Mouse (Mus musculus): ENCODE data around the gene Pi4kb. TPM values are rescaled to one million over a fixed set of nuclear protein-coding genes. Genes with fewer than 3 reads are reported as not detected.

Gene Pi4kb
- 52.4 and 57.0 TPM in 2 replicates for polyA plus RNA-seq (2012; rRNA removed)

DNA sequence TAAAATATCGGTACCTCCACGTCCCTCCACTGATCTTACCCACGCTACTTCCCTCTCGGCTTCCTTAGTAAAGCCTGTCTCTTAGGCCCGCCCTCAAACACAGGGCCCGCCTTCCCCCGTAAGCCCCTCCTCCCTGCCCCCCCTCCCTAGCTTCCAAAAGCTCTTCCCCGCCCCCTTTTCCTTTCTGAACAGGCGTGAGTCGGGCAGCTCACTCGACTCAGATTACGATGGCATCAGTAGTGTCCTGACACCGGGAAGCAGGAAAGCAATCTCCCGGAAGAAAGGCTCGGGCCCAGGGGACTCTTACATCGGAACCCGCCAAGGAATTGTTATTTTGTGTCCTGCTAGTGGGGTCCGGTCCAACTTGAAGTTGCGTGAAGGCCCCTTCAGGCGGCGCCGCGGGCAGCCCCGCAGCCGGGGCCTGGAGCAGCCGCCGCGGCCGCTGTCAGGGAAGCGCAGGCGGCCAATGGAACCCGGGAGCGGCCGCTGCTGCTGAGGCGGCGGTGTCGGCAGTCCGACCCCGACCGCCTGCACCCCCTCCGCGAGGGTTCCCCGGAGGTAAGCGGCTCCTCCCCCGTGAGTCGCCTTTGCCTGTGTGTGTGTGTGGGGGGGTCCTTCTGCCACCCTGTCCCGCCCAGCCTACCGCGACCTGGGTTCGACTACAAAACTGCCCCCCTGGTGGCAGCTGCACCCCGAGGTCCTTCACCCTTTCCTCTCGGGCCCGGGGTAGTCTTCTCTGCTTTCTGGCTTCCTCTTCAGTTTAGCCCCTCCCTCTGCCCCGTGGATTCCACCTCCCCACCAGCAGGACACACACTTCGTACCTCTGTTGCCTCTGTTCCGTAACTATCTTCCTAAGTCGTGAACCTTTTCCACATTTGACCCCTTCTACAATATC lies at the start of gene Pi4kb:
Gene Pi4kb (plus strand): TSS at position 204 of the 895 bp plus-strand sequence.

DNA sequence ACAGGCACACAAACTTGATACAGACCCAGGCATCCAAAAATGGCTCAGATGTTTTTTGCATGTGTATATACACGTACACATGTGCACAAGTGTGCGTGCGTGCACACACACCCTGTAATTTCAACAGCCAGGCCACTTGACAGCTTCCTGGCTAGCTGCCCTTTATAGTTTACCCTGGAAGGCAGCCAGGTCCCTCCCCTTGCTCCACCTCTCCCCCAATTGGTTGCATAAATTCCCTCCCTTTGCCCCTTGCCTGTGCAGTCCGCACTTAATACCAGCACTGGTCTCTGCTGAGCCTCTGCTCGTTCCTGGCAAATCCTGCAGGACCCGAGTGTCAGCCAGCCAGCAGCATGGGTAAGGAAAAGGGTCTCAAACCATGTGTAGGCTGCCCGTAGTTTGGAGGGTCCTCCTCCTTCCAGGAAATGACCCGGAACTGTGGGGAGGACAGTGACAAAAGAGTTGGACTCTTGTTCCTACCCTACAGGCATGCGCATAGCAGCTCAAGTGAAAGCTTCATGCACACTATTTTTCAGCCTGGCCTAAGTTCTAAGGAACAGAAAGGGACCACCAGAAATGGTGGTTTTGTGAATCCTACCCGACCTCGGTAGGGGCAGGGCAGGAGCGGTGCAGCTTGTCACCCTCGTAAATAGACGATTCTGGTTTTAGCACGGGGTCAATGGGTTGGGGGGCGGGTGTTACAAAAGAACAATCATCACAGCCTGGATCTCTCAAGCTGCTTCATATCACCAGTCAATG lies 41.5 kb upstream of the Pi4kb start, which contains the start of gene Selenbp1:
Gene Selenbp1 (plus strand): TSS at position 248 of the 756 bp plus-strand sequence.

GRCm38 (mm10) chr3:94953764-94954616 lies 20.5 kb upstream of the Pi4kb start, which contains the start of gene Rfx5:
Rfx5 (plus strand) TSS chr3:94954075.

DNA sequence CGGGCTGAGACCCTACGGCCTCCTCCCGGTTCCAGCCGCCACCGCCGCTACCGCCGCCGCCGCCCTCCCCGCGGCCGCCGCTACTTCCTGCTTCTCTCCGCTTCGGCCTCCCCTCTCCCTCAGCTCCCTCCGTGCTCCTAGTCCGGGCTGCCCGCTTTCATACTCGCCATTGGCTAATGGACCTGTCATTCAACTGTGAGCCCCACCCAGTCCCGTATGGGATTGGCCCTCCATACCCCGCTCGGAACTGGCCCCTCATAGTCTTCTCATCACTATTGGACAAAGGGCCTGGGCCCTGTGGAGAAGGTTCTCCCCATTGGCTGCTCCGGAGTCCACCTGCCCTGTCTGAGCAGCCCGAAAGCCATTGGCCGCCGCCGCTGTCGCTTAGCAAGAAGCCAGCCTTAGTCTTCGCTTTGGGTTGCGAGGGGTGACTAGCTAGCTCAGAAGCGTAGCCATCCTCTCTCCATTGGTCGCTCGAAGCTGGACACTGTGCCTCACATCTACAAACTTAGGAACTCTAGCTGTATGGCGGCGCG lies 40.9 kb downstream of the Pi4kb start, which contains the start of gene Zfp687:
Gene Zfp687 (minus strand): TSS at position 112 of the 536 bp plus-strand sequence.

DNA sequence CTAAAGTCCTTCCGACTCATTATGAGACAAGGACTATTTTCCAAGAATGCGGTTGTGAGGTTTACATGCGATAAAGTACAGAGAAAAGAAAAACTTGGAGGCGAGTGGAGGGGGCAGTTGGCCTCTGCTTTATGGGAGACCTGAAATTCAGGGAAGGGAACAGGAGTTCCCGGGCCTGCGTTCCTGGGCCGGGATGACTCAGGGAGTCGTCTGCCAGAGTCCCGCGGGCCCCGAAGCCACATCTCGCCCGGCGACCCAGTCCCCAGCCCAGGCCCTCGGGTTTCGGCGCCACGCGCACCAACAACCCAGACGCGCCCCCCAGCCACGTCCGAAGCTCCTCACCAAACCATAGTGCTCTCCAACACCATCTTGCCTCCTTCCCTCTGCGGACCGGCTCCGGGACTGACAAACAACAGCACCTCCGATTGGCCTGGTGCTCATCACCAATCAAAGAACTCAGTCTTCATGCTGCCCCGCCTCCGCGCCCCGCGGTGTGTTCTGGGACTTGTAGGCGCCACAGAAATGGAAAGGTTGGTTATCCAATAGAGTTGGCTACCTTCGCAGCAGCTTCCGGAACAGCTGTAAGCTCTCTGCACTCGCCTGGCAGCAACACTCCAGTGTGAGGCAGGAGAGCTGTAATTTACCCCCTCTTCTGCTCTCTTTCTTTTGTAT lies 67.8 kb downstream of the Pi4kb start, which contains the start of gene Psmd4:
Gene Psmd4 (minus strand): TSS at position 449 of the 672 bp plus-strand sequence.

Other genes starting within 250 kb of the Pi4kb start
- 9.8 and 11.0 TPM in 2 replicates for gene Cgn, start 188.2 kb upstream of the Pi4kb start, polyA plus RNA-seq (2012; rRNA removed)
- gene Pogz, start 137.2 kb upstream of the Pi4kb start, polyA plus RNA-seq (2012; rRNA removed) = 53.2 and 57.5 TPM in 2 replicates
- gene Psmb4, start 87.8 kb upstream of the Pi4kb start, polyA plus RNA-seq (2012; rRNA removed) = 361 and 392 TPM in 2 replicates
- 10.1 and 10.6 TPM in 2 replicates for gene Selenbp1, start 41.7 kb upstream of the Pi4kb start, polyA plus RNA-seq (2012; rRNA removed)
- 27.4 and 28.5 TPM in 2 replicates for gene Rfx5, start 20.7 kb upstream of the Pi4kb start, polyA plus RNA-seq (2012; rRNA removed)
- 13.9 and 15.7 TPM in 2 replicates for gene Zfp687, start 40.7 kb downstream of the Pi4kb start, polyA plus RNA-seq (2012; rRNA removed)
- 262 and 277 TPM in 2 replicates for gene Psmd4, start 67.9 kb downstream of the Pi4kb start, polyA plus RNA-seq (2012; rRNA removed)
- 22.9 and 26.3 TPM in 2 replicates for gene Pip5k1a, start 132.2 kb downstream of the Pi4kb start, polyA plus RNA-seq (2012; rRNA removed)
- gene Vps72, start 136.3 kb downstream of the Pi4kb start, polyA plus RNA-seq (2012; rRNA removed) = 119 and 135 TPM in 2 replicates
- 1.2 and 3.0 TPM in 2 replicates for gene Tmod4, start 149.7 kb downstream of the Pi4kb start, polyA plus RNA-seq (2012; rRNA removed)
- 119 and 121 TPM in 2 replicates for gene Scnm1, start 159.3 kb downstream of the Pi4kb start, polyA plus RNA-seq (2012; rRNA removed)
- gene Lysmd1, start 159.4 kb downstream of the Pi4kb start, polyA plus RNA-seq (2012; rRNA removed) = 30.0 and 30.6 TPM in 2 replicates
- gene Tnfaip8l2, start 167.6 kb downstream of the Pi4kb start, polyA plus RNA-seq (2012; rRNA removed) = 1.6 TPM in 2 replicates
- 90.2 and 108 TPM in 2 replicates for gene Sema6c, start 185.7 kb downstream of the Pi4kb start, polyA plus RNA-seq (2012; rRNA removed)
- gene Gabpb2, start 243.2 kb downstream of the Pi4kb start, polyA plus RNA-seq (2012; rRNA removed) = 9.0 and 10.0 TPM in 2 replicates

All from central nervous system, embryonic 18 days (tissue).